Mouse (Mus musculus) lung, postnatal 0 days (tissue): ENCODE data around the gene Gm10153.

Experiments
- CTCF ChIP-seq: IDR thresholded peaks from 2 replicates; pipeline ENCODE4 v1.5.1; 2016; ENCODE audit warnings: antibody characterized with exemption, mild to moderate bottlenecking
- EP300 ChIP-seq: IDR thresholded peaks from 2 replicates; pipeline ENCODE4 v1.6.1; 2016; ENCODE audit warnings: antibody characterized with exemption, mild to moderate bottlenecking, control low read depth

DNA sequence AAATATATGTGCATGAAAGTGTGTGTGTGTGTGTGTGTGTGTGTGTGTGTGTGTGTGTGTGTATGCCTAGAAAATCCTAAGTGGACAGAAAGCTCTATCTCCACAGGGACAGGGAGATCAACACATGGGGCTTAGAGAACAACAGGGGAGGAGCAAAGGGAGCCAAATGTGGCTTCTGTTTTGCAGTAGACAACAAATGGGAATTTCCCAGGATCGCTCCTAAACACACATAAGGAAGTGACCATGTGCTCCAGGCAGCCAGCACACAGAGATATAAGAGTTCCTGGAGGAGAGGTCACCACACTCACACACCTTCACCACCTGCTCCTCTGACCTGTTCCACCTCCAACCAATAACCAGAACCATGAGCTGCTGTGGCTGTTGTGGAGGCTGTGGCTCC lies 10.9 kb upstream of the Gm10153 start, which contains the start of gene Krtap5-3:
- no peak for TF ChIP-seq CTCF
- no peak for TF ChIP-seq EP300
